Mouse (Mus musculus) embryonic facial prominence, embryonic 15.5 days (tissue): Measurements from ENCODE around the gene Ccdc73. TPM values are rescaled to one million over a fixed set of nuclear protein-coding genes. Genes with fewer than 3 reads are reported as not detected.

ENCODE experiments used
- ATAC-seq: fragments of 200-750 bp; cut with Nextera tagmentation; 2 replicates; pipeline ENCODE4 v1.8.0; 2017; ENCODE audit warnings: low read depth, moderate TSS enrichment; ENCODE audit not compliant: insufficient number of reproducible peaks, low FRiP score, low TSS enrichment
- H3K27ac ChIP-seq: fragments of 300-500 bp; sonication (generic); replicated peaks from 2 replicates; pipeline ENCODE4 v1.5.1; 2015; ENCODE audit warnings: mild to moderate bottlenecking, inconsistent platforms
- H3K27me3 ChIP-seq: fragments of 300-500 bp; sonication (generic); 2 replicates; pipeline ENCODE4 v1.6.1; 2015; ENCODE audit warnings: inconsistent platforms
- H3K36me3 ChIP-seq: fragments of 300-500 bp; sonication (generic); 2 replicates; pipeline ENCODE4 v1.6.1; 2015; ENCODE audit warnings: mild to moderate bottlenecking, inconsistent platforms
- H3K4me1 ChIP-seq: fragments of 300-500 bp; sonication (generic); 2 replicates; pipeline ENCODE4 v1.6.1; 2015; ENCODE audit warnings: inconsistent platforms
- H3K4me2 ChIP-seq: fragments of 300-500 bp; sonication (generic); replicated peaks from 2 replicates; pipeline ENCODE4 v1.6.1; 2015; ENCODE audit warnings: mild to moderate bottlenecking, inconsistent platforms
- H3K4me3 ChIP-seq: fragments of 300-500 bp; sonication (generic); replicated peaks from 2 replicates; pipeline ENCODE4 v1.5.1; 2015; ENCODE audit warnings: mild to moderate bottlenecking, inconsistent platforms
- H3K9ac ChIP-seq: fragments of 300-500 bp; sonication (generic); 2 replicates; pipeline ENCODE4 v1.6.1; 2015; ENCODE audit warnings: inconsistent platforms
- H3K9me3 ChIP-seq: fragments of 300-500 bp; sonication (generic); replicated peaks from 2 replicates; pipeline ENCODE4 v1.6.1; 2016; ENCODE audit warnings: inconsistent platforms
- WGBS: fragments of 180-500 bp; shearing (Covaris S2); methylation state at CpG from one replicate; pipeline ENCODE4 v1.1.7; 2015; 5-methylcytosine and 5-hydroxymethylcytosine counted together
- polyA plus RNA-seq: library from polyadenylated mRNA; unstranded; fragments of >200 nt; fragmentation: Nextera tagmentation; extraction: Ambion mirVana; gene quantifications from 2 replicates; pipeline ENCODE4 v1.2.1, GENCODE M21; 2015

The Ccdc73 gene
- polyA plus RNA-seq, 1 experiment from 2014 or later, result 5.4 TPM

- no peak overlapping the region for H3K4me2 ChIP-seq
- H3K9me3 ChIP-seq, result no peaks in the 10 kb centered on the region
- no peak overlapping the region for H3K9ac ChIP-seq
- no peak overlapping the region for H3K4me3 ChIP-seq
- H3K27ac ChIP-seq, result no peak overlapping the region
- no peaks in the 10 kb centered on the region for H3K4me1 ChIP-seq
- 83% methylated on average over 22 of the region's 22 CpGs for WGBS
- ATAC-seq, result no peak
- H3K36me3 ChIP-seq, result no peaks in the 10 kb centered on the region
- H3K27me3 ChIP-seq, result no peaks in the 10 kb centered on the region
Observed at GRCm38 (mm10) chr2:105026950-105027695, 159.5 kb downstream of the Ccdc73 start.

- Histone ChIP-seq H3K4me3 (no peak overlapping the region), H3K27ac (no peak overlapping the region), H3K36me3 (no peaks in the 10 kb centered on the region), H3K9me3 (no peaks in the 10 kb centered on the region), H3K9ac (no peak overlapping the region), H3K27me3 (no peaks in the 10 kb centered on the region), H3K4me2 (no peak overlapping the region), H3K4me1 (no peaks in the 10 kb centered on the region)
- WGBS, result 59% methylated on average over 5 of the region's 5 CpGs
- no peak for ATAC-seq
Observed at GRCm38 (mm10) chr2:105028806-105029205, 161.2 kb downstream of the Ccdc73 start.

DNA sequence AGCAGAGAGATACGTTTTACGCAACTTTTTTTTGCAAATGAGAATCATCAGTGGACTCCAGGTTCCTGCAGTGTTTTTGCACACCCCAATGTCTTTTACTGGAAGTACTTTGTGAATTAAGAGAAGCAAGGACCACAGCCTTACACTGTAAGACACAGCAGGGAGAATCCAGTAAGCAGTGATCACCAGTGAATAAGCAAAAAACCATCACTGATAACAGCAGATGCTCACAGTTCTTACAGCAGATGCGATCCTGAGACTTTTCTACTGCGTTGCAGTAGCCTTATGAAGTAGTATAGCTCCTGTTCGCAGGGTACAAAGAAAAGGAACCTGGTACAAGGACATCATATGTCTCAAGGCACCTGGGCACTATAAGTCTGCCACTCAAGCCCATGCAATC lies 162.9 kb downstream of the Ccdc73 start:
- no peak for ATAC-seq
- 88% methylated on average over 5 of the region's 5 CpGs for WGBS
- Histone ChIP-seq H3K9me3 (no peaks in the 10 kb centered on the region), H3K4me1 (no peaks in the 10 kb centered on the region), H3K36me3 (no peaks in the 10 kb centered on the region), H3K27me3 (no peaks in the 10 kb centered on the region), H3K27ac (no peak overlapping the region), H3K4me2 (no peak overlapping the region), H3K9ac (no peak overlapping the region), H3K4me3 (no peak overlapping the region)

GRCm38 (mm10) chr2:105034084-105034483 lies 166.5 kb downstream of the Ccdc73 start:
- no peak overlapping the region for H3K4me3 ChIP-seq
- WGBS, result 62% methylated on average over 3 of the region's 3 CpGs
- no peak for ATAC-seq

GRCm38 (mm10) chr2:105035985-105036384 lies 168.4 kb downstream of the Ccdc73 start:
- Histone ChIP-seq H3K4me2 (no peak overlapping the region), H3K4me3 (no peak overlapping the region), H3K27me3 (no peaks in the 10 kb centered on the region), H3K9me3 (no peaks in the 10 kb centered on the region), H3K27ac (no peak overlapping the region), H3K4me1 (no peaks in the 10 kb centered on the region), H3K9ac (no peak overlapping the region), H3K36me3 (no peaks in the 10 kb centered on the region)
- ATAC-seq, result no peak
- 80% methylated on average over 11 of the region's 11 CpGs for WGBS

More at GRCm38 (mm10) chr2:105034084-105034483, 166.5 kb downstream of the Ccdc73 start:
- no peak overlapping the region for H3K9ac ChIP-seq
- H3K27ac ChIP-seq, result no peak overlapping the region
- H3K27me3 ChIP-seq, result no peaks in the 10 kb centered on the region
- no peaks in the 10 kb centered on the region for H3K36me3 ChIP-seq
- no peaks in the 10 kb centered on the region for H3K9me3 ChIP-seq
- H3K4me1 ChIP-seq, result no peaks in the 10 kb centered on the region
- no peak overlapping the region for H3K4me2 ChIP-seq

DNA sequence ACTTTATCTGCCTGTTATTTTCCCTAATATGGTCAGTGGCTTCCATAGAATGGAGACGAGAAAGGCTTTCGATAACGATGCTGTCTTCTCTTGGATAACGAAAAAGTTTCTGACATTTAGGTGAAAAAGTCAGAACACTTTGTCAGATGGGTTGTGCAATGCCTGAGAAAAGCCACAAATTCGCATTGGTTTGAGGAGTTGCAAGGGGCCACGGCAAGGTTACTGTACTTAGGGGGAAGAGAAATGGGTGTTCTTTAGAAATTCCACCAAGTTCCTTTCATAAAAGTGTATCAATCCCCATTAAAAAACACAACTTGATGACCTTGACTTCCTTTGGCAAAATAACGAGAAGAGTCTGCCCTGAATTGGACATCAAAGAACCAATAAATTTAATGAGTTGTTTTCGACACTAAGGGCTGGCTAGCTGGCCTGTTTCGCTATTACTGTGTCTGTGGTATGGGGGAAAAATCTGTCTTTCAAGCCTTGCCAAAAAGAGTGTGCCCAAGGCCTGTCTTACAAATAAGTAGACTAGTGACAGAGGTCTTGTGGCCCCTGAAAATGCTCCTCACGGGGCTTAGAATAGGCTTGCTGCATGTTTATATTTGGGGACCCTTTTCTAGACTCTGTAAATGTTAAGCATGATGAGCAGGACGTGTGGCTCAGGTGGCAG lies 168.9 kb downstream of the Ccdc73 start:
- Histone ChIP-seq H3K36me3 (no peaks in the 10 kb centered on the region), H3K9me3 (no peaks in the 10 kb centered on the region), H3K9ac (no peak overlapping the region), H3K4me2 (no peak overlapping the region), H3K4me3 (no peak overlapping the region), H3K27ac (no peak overlapping the region), H3K27me3 (no peaks in the 10 kb centered on the region), H3K4me1 (no peaks in the 10 kb centered on the region)
- ATAC-seq, result no peak
- 76% methylated on average over 11 of the region's 11 CpGs for WGBS

DNA sequence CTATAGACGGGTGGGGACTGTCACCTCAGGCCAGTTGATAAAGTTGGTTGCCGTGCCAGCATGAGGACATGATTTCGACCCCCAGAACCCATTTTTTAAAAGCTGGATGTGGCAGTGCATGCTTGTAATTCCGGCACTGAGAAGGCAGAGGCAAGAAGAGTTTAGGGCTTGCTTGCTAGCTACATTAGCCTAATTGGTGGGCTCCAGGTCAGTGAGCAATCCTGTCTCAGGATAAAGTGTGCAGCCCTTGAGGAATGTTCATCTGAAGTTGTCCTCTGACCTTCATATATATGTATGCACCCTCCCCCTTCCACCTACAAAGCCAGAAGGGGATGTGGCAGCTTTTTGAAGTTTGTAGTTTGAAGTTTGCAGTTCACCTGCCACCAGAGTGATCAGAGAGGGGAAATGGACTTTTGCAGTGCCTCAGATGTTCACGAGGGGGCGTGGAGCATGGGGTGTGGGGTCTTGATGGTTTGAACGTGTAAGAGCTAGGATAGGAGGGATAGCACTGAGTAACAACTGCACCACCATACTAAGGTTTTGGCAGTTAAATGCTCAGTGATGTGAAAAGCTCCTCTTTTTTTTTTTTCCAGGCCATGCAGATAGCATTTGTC lies 170.5 kb downstream of the Ccdc73 start:
- no peak overlapping the region for H3K27ac ChIP-seq
- H3K4me1 ChIP-seq, result no peaks in the 10 kb centered on the region
- no peak overlapping the region for H3K4me2 ChIP-seq
- no peak overlapping the region for H3K4me3 ChIP-seq
- no peaks in the 10 kb centered on the region for H3K36me3 ChIP-seq
- no peak overlapping the region for H3K9ac ChIP-seq
- H3K9me3 ChIP-seq, result no peaks in the 10 kb centered on the region
- ATAC-seq, result no peak
- no peaks in the 10 kb centered on the region for H3K27me3 ChIP-seq
- 70% methylated on average over 7 of the region's 7 CpGs for WGBS

GRCm38 (mm10) chr2:105038879-105039278 lies 171.3 kb downstream of the Ccdc73 start:
- Histone ChIP-seq H3K27me3 (no peaks in the 10 kb centered on the region), H3K9me3 (no peaks in the 10 kb centered on the region), H3K4me2 (no peak overlapping the region), H3K4me1 (no peaks in the 10 kb centered on the region), H3K4me3 (no peak overlapping the region), H3K27ac (no peak overlapping the region), H3K36me3 (no peaks in the 10 kb centered on the region), H3K9ac (no peak overlapping the region)
- 94% methylated on average over 5 of the region's 5 CpGs for WGBS
- no peak for ATAC-seq

DNA sequence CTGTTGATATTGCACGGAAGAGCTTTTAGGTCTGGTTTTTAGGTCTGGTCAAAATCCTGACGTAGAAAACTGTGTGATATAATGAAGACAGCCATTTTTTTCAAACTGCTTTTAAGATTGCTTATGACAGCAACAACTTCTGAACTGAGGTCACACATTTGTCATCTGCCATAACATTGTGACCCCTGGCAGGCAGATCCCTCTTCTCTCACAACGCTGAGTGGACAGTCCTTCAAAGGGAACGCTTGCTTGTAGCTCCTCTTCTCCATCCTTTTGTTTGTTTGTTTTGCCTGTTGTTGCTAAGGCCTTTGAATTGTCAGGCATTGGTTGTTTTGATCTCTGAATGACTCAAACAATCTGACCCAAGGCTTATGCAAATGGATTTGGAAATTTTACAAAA lies 173.3 kb downstream of the Ccdc73 start:
- no peaks in the 10 kb centered on the region for H3K4me1 ChIP-seq
- no peaks in the 10 kb centered on the region for H3K27me3 ChIP-seq
- no peaks in the 10 kb centered on the region for H3K9me3 ChIP-seq
- H3K9ac ChIP-seq, result no peak overlapping the region
- H3K4me2 ChIP-seq, result no peak overlapping the region
- H3K36me3 ChIP-seq, result no peaks in the 10 kb centered on the region
- H3K27ac ChIP-seq, result no peak overlapping the region
- 73% methylated on average over 4 of the region's 4 CpGs for WGBS
- H3K4me3 ChIP-seq, result no peak overlapping the region
- no peak for ATAC-seq

DNA sequence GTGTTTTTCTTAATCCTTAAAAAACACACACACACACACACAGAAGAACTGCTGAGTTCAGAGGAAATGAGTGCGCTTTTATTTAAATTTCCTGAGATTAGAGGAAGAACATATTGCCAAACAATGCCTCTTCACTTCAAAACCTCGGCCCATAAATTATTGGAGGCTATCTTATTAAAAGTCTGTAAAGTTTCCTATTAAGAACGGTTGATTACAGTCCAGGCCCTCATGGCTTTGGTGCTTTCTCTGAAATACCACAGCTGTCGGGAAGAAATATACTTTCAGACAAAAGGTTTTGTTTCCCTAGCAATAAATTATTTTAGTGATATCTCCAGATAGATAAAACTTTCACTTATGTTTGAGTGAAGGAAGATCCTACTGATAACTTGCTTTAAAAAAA lies 175.5 kb downstream of the Ccdc73 start:
- H3K4me2 ChIP-seq, result no peak overlapping the region
- no peak overlapping the region for H3K27ac ChIP-seq
- H3K36me3 ChIP-seq, result no peaks in the 10 kb centered on the region
- no peaks in the 10 kb centered on the region for H3K9me3 ChIP-seq
- H3K27me3 ChIP-seq, result no peaks in the 10 kb centered on the region
- H3K4me3 ChIP-seq, result no peak overlapping the region
- WGBS, result 76% methylated on average over 4 of the region's 4 CpGs
- H3K4me1 ChIP-seq, result no peaks in the 10 kb centered on the region
- no peak overlapping the region for H3K9ac ChIP-seq
- ATAC-seq, result no peak

DNA sequence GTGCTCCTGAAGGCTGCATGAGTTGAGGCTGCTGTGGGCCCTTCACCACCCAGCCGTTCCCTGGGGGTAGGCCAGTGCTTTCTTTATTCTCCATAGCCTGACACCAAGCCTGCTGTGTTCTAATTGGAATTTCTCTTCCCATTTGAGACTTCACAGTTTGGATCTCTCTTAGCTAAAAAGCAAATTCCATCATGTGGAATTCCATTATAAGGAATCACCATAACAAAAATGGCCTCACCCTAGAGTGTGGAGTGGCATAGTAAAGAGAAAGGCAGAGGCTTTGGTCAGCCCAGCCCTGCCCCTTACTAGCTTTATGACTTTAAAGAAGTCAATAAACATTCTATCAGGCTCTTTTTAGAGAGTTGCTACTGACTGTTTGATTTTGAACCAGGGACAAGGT lies 180.7 kb downstream of the Ccdc73 start:
- whole genome bisulfite sequencing, result 61% methylated on average over 1 of the region's 1 CpGs
- no peaks in the 10 kb centered on the region for H3K4me1 ChIP-seq
- no peaks in the 10 kb centered on the region for H3K27me3 ChIP-seq
- H3K4me3 ChIP-seq, result no peak overlapping the region
- no peaks in the 10 kb centered on the region for H3K36me3 ChIP-seq
- H3K9ac ChIP-seq, result no peak overlapping the region
- no peak for ATAC-seq
- no peak overlapping the region for H3K4me2 ChIP-seq
- no peaks in the 10 kb centered on the region for H3K9me3 ChIP-seq
- no peak overlapping the region for H3K27ac ChIP-seq
